Mouse (Mus musculus): ENCODE results near the gene Zdhhc12. TPM values are rescaled to one million over a fixed set of nuclear protein-coding genes. Genes with fewer than 3 reads are reported as not detected.

Zdhhc12 gene
- total RNA-seq, 1 experiment = 133 TPM

GRCm38 (mm10) chr2:30051992-30052761 is 41.3 kb downstream of the Zdhhc12 start:
- in situ Hi-C loops (cut with MboI; ENCODE audit: low sequenced_read_pairs in 2 of 2, unreplicated experiment in 2 of 2) = no loop called here

GRCm38 (mm10) chr2:30049831-30050230 is 43.6 kb downstream of the Zdhhc12 start:
- H3K36me3 ChIP-seq (ENCODE audit: control insufficient read depth, insufficient read depth, low read length, poor library complexity, severe bottlenecking) = peaks cover 5% of the 10 kb centered on the region; the same call in 1 of the 2 replicates
- DNase-seq (ENCODE audit: low read depth, low spot score) = no peak
- peak overlapping the region; percentile 32; the same call in 1 of the 2 replicates for H3K27ac ChIP-seq (ENCODE audit: insufficient read depth, low read depth, low read length, poor library complexity, severe bottlenecking)
- in situ Hi-C loops (cut with MboI; ENCODE audit: low sequenced_read_pairs in 2 of 2, unreplicated experiment in 2 of 2) = no loop called here
- H3K9me3 ChIP-seq (ENCODE audit: control insufficient read depth, insufficient read depth, low read depth, low read length) = no peaks in the 10 kb centered on the region
- no peak overlapping the region; a peak in 1 of 4 replicates for H3K4me3 ChIP-seq (ENCODE audit: insufficient read depth in 1 of 2, low read depth in 1 of 2, low read length in 2 of 2, poor library complexity in 1 of 2, severe bottlenecking in 1 of 2)
- peaks cover 3 to 12% of the 10 kb centered on the region in 2 experiments; a peak in 2 of 4 replicates for H3K4me1 ChIP-seq (ENCODE audit: control insufficient read depth in 2 of 2, insufficient read depth in 2 of 2, low read length in 2 of 2, poor library complexity in 1 of 2)
- H3K9ac ChIP-seq (ENCODE audit: insufficient read depth, low read depth, low read length, poor library complexity, severe bottlenecking) = peak overlapping the region; percentile 91; the same call in 1 of the 2 replicates
- TF ChIP-seq ZNF384 (IDR thresholded peaks at IDR 0.05; ENCODE audit: low read depth, low read length) (no peak), MAFK (IDR thresholded peaks at IDR 0.05; ENCODE audit: insufficient read depth, low read depth, low read length) (no peak), ZC3H11A (IDR thresholded peaks at IDR 0.05; ENCODE audit: borderline replicate concordance, low read depth, low read length) (no peak), HCFC1 (IDR thresholded peaks at IDR 0.05; ENCODE audit: borderline replicate concordance, insufficient read depth, low read length) (no peak)

More at GRCm38 (mm10) chr2:30051992-30052761, 41.3 kb downstream of the Zdhhc12 start:
- Histone ChIP-seq H3K4me1 (ENCODE audit: control insufficient read depth in 2 of 2, insufficient read depth in 2 of 2, low read length in 2 of 2, poor library complexity in 1 of 2) (peaks cover 3 to 13% of the 10 kb centered on the region in 2 experiments; a peak in 3 of 4 replicates), H3K27ac (ENCODE audit: insufficient read depth, low read depth, low read length, poor library complexity, severe bottlenecking) (no peak overlapping the region; the same call in 1 of the 2 replicates), H3K36me3 (ENCODE audit: control insufficient read depth, insufficient read depth, low read length, poor library complexity, severe bottlenecking) (peaks cover under 1% of the 10 kb centered on the region; the same call in 1 of the 2 replicates), H3K4me3 (ENCODE audit: insufficient read depth in 1 of 2, low read depth in 1 of 2, low read length in 2 of 2, poor library complexity in 1 of 2, severe bottlenecking in 1 of 2) (no peak overlapping the region), H3K9me3 (ENCODE audit: control insufficient read depth, insufficient read depth, low read depth, low read length) (no peaks in the 10 kb centered on the region), H3K9ac (ENCODE audit: insufficient read depth, low read depth, low read length, poor library complexity, severe bottlenecking) (0 out of 2 replicates have a peak overlapping the region, but pooled peaks have one; percentile 7)
- no peak for TF ChIP-seq MAFK (IDR thresholded peaks at IDR 0.05; ENCODE audit: insufficient read depth, low read depth, low read length)
- TF ChIP-seq ZNF384 (IDR thresholded peaks at IDR 0.05; ENCODE audit: low read depth, low read length) = no peak
- no peak for TF ChIP-seq HCFC1 (IDR thresholded peaks at IDR 0.05; ENCODE audit: borderline replicate concordance, insufficient read depth, low read length)
- TF ChIP-seq ZC3H11A (IDR thresholded peaks at IDR 0.05; ENCODE audit: borderline replicate concordance, low read depth, low read length) = no peak
- TF ChIP-seq CHD2 (IDR thresholded peaks at IDR 0.05; ENCODE audit: low read depth, low read length) = no peak
- DNase-seq (ENCODE audit: low read depth, low spot score) = no peak

- TF ChIP-seq ZC3H11A (IDR thresholded peaks at IDR 0.05; ENCODE audit: borderline replicate concordance, low read depth, low read length) (no peak), HCFC1 (IDR thresholded peaks at IDR 0.05; ENCODE audit: borderline replicate concordance, insufficient read depth, low read length) (peak; percentile 82)
- peak within 1 kb of the TSS; percentile 79 to 97 for H3K4me3 ChIP-seq (ENCODE audit: insufficient read depth in 1 of 2, low read depth in 1 of 2, low read length in 2 of 2, poor library complexity in 1 of 2, severe bottlenecking in 1 of 2)
- peak within 1 kb of the TSS; percentile 89 for H3K27ac ChIP-seq (ENCODE audit: insufficient read depth, low read depth, low read length, poor library complexity, severe bottlenecking)
- peaks cover 3 to 13% of the 10 kb centered on the region in 2 experiments; a peak in 2 of 4 replicates for H3K4me1 ChIP-seq (ENCODE audit: control insufficient read depth in 2 of 2, insufficient read depth in 2 of 2, low read length in 2 of 2, poor library complexity in 1 of 2)
- peaks cover 5% of the 10 kb centered on the region; the same call in 1 of the 2 replicates for H3K36me3 ChIP-seq (ENCODE audit: control insufficient read depth, insufficient read depth, low read length, poor library complexity, severe bottlenecking)
- peak; percentile 96 for DNase-seq (ENCODE audit: low read depth, low spot score)
- no peaks in the 10 kb centered on the region for H3K9me3 ChIP-seq (ENCODE audit: control insufficient read depth, insufficient read depth, low read depth, low read length)
- in situ Hi-C loops (cut with MboI; ENCODE audit: low sequenced_read_pairs in 2 of 2, unreplicated experiment in 2 of 2) = no loop called here
- peak within 1 kb of the TSS; percentile 91 for H3K9ac ChIP-seq (ENCODE audit: insufficient read depth, low read depth, low read length, poor library complexity, severe bottlenecking)
These were observed 44.6 kb downstream of the Zdhhc12 start, which contains the start of gene Wdr34 for GRCm38 (mm10) chr2:30048699-30049388. Gene Wdr34 (minus strand): TSS chr2:30048881.

- TF ChIP-seq ZNF384 (IDR thresholded peaks at IDR 0.05; ENCODE audit: low read depth, low read length) (peak; percentile 77; the same call in 1 of the 2 replicates), ZC3H11A (IDR thresholded peaks at IDR 0.05; ENCODE audit: borderline replicate concordance, low read depth, low read length) (no peak), MAFK (IDR thresholded peaks at IDR 0.05; ENCODE audit: insufficient read depth, low read depth, low read length) (no peak), CHD2 (IDR thresholded peaks at IDR 0.05; ENCODE audit: low read depth, low read length) (no peak), HCFC1 (IDR thresholded peaks at IDR 0.05; ENCODE audit: borderline replicate concordance, insufficient read depth, low read length) (no peak)
- no peaks in the 10 kb centered on the region for H3K9me3 ChIP-seq (ENCODE audit: control insufficient read depth, insufficient read depth, low read depth, low read length)
- in situ Hi-C loops (cut with MboI; ENCODE audit: low sequenced_read_pairs in 2 of 2, unreplicated experiment in 2 of 2) = no loop called here
- H3K4me1 ChIP-seq (ENCODE audit: control insufficient read depth in 2 of 2, insufficient read depth in 2 of 2, low read length in 2 of 2, poor library complexity in 1 of 2) = peaks cover 3 to 16% of the 10 kb centered on the region in 2 experiments; a peak in 3 of 4 replicates
- H3K27ac ChIP-seq (ENCODE audit: insufficient read depth, low read depth, low read length, poor library complexity, severe bottlenecking) = peak overlapping the region; percentile 76
- DNase-seq (ENCODE audit: low read depth, low spot score) = no peak
- peaks cover 5% of the 10 kb centered on the region; the same call in 1 of the 2 replicates for H3K36me3 ChIP-seq (ENCODE audit: control insufficient read depth, insufficient read depth, low read length, poor library complexity, severe bottlenecking)
- peak overlapping the region; percentile 79 to 97 for H3K4me3 ChIP-seq (ENCODE audit: insufficient read depth in 1 of 2, low read depth in 1 of 2, low read length in 2 of 2, poor library complexity in 1 of 2, severe bottlenecking in 1 of 2)
- peak overlapping the region; percentile 78 for H3K9ac ChIP-seq (ENCODE audit: insufficient read depth, low read depth, low read length, poor library complexity, severe bottlenecking)
These were observed 45.3 kb downstream of the Zdhhc12 start for GRCm38 (mm10) chr2:30048101-30048501.

Data from ES-E14 (cell line).